Mouse (Mus musculus): ENCODE measurements around the gene Fkbp8.

Gene Fkbp8

GRCm38 (mm10) chr8:70528182-70528797, 766 bp downstream of the Fkbp8 start:
- no peak for ATAC-seq (ENCODE audit: low TSS enrichment)

- ATAC-seq (ENCODE audit: low TSS enrichment) = no peak
Observed at GRCm38 (mm10) chr8:70529299-70529698, 1.8 kb downstream of the Fkbp8 start.

- peak; percentile 44 for ATAC-seq (ENCODE audit: low TSS enrichment)
Observed at GRCm38 (mm10) chr8:70529741-70530161, 2.2 kb downstream of the Fkbp8 start.

GRCm38 (mm10) chr8:70530314-70530713, 2.8 kb downstream of the Fkbp8 start:
- ATAC-seq (ENCODE audit: low TSS enrichment) = no peak

GRCm38 (mm10) chr8:70534281-70534680, 6.8 kb downstream of the Fkbp8 start:
- ATAC-seq (ENCODE audit: low TSS enrichment) = no peak

- no peak for ATAC-seq (ENCODE audit: low TSS enrichment)
Observed at GRCm38 (mm10) chr8:70535221-70535620, 7.7 kb downstream of the Fkbp8 start.

- no peak for ATAC-seq (ENCODE audit: low TSS enrichment)
Observed at GRCm38 (mm10) chr8:70535701-70536100, 8.2 kb downstream of the Fkbp8 start.

- no peak for ATAC-seq (ENCODE audit: low TSS enrichment)
Observed at GRCm38 (mm10) chr8:70538024-70538579, 10.6 kb downstream of the Fkbp8 start.

- peak; percentile 65 for ATAC-seq (ENCODE audit: low TSS enrichment)
Observed at GRCm38 (mm10) chr8:70538633-70539076, 11.1 kb downstream of the Fkbp8 start.

GRCm38 (mm10) chr8:70539077-70539813, 11.7 kb downstream of the Fkbp8 start, which contains the start of gene Ell:
Gene Ell (plus strand): TSS chr8:70539457.
- peak; percentile 80 for ATAC-seq (ENCODE audit: low TSS enrichment)

- ATAC-seq (ENCODE audit: low TSS enrichment) = no peak
Observed at GRCm38 (mm10) chr8:70540013-70540506, 12.5 kb downstream of the Fkbp8 start.

GRCm38 (mm10) chr8:70540507-70541071, 13.1 kb downstream of the Fkbp8 start:
- ATAC-seq (ENCODE audit: low TSS enrichment) = no peak

GRCm38 (mm10) chr8:70541081-70541480, 13.6 kb downstream of the Fkbp8 start:
- ATAC-seq (ENCODE audit: low TSS enrichment) = no peak

GRCm38 (mm10) chr8:70544200-70544687, 16.7 kb downstream of the Fkbp8 start:
- ATAC-seq (ENCODE audit: low TSS enrichment) = no peak

GRCm38 (mm10) chr8:70546412-70546811, 18.9 kb downstream of the Fkbp8 start:
- no peak for ATAC-seq (ENCODE audit: low TSS enrichment)

- ATAC-seq (ENCODE audit: low TSS enrichment) = no peak
Observed at GRCm38 (mm10) chr8:70547762-70548161, 20.2 kb downstream of the Fkbp8 start.

- ATAC-seq (ENCODE audit: low TSS enrichment) = no peak
Observed at GRCm38 (mm10) chr8:70549412-70550184, 22.1 kb downstream of the Fkbp8 start.

- ATAC-seq (ENCODE audit: low TSS enrichment) = peak; percentile 60; the same call in 1 of the 2 replicates
Observed at GRCm38 (mm10) chr8:70551558-70552161, 24.1 kb downstream of the Fkbp8 start.

- ATAC-seq (ENCODE audit: low TSS enrichment) = 0 out of 2 replicates have a peak, but pooled peaks have one; percentile 20
Observed at GRCm38 (mm10) chr8:70552836-70553235, 25.3 kb downstream of the Fkbp8 start.

- 0 out of 2 replicates have a peak, but pooled peaks have one; percentile 14 for ATAC-seq (ENCODE audit: low TSS enrichment)
Observed at GRCm38 (mm10) chr8:70553740-70554139, 26.2 kb downstream of the Fkbp8 start.
